ENCODE assay signal across 8 mouse cellular contexts in the genomic region with DNA sequence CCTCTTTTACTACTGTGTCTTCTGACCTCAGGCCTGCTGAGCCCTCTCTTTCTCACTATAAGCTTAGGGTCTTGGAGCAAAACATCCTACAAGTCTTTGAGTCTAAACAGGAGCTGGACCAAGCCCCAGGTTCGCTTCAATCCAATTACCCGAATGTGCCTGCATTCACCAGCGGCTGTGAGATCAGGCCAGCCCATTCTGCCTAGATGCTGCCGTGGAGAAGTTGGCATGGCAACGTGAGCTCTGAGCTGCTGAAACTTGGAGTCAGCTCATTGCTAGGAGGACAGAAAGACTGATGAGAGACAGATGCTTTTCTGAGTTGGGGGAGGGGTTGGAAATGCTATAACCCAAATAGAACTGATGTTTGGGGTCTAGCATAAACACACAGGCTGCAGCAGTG.
DNase-seq lines count a peak whose midpoint lies in the region; ATAC-seq and TF ChIP-seq lines count a peak whose summit lies in the region.
"Had no signal": no experiment of that assay in that cellular context is flagged by ENCODE, and none has a peak within 500 bp of the region (broad histone marks: within the 10 kb centered on the region; RNA-seq: fewer than 3 reads in every experiment).

No protein-coding gene starts in this region.

- 10% methylated on average over 5 of the region's 5 CpGs for WGBS in embryonic facial prominence, embryonic 13.5 days
- 43% methylated on average over 5 of the region's 5 CpGs for WGBS in lung, adult 2 months

- no peak overlapping the region; the same call in 1 of the 2 replicates for H3K9ac ChIP-seq in embryonic facial prominence, embryonic 13.5 days
- H3K9ac ChIP-seq: limb, embryonic 15.5 days had no signal

- H3K27ac ChIP-seq in embryonic facial prominence, embryonic 13.5 days: peak overlapping the region; percentile 75
- H3K27ac ChIP-seq: limb, embryonic 15.5 days had no signal

- DNase-seq in frontal cortex, postnatal 14 days (ENCODE audit: low spot score in 2 of 2): peak; percentile 61 to 63
- peak; percentile 62 to 71 for DNase-seq in left cerebral cortex, postnatal 10 days (ENCODE audit: extremely low spot score in 1 of 2, low spot score in 2 of 2)
- peak; percentile 34 for DNase-seq in retina, embryonic 14.5 days (ENCODE audit: low spot score)
- no peak for DNase-seq in lung, adult 2 months
- no peak for DNase-seq in urinary bladder, postnatal 14 days (ENCODE audit: low spot score)

- no peak for TF ChIP-seq POLR2A in lung, adult 2 months (IDR thresholded peaks at IDR 0.05; ENCODE audit: borderline replicate concordance, extremely low read depth, low read depth, low read length)

- no peaks in the 10 kb centered on the region for H3K27me3 ChIP-seq in embryonic facial prominence, embryonic 13.5 days
- H3K27me3 ChIP-seq: limb, embryonic 15.5 days had no signal

- no peaks in the 10 kb centered on the region for H3K36me3 ChIP-seq in embryonic facial prominence, embryonic 13.5 days
- H3K36me3 ChIP-seq: limb, embryonic 15.5 days had no signal

- intact Hi-C loops in left cerebral cortex, postnatal 10 days (cut with DNase I): loop anchor here (5.0 kb wide), 1 partner anchor 66 kb away; the partner anchor contains the start of gene Smpd3

- TF ChIP-seq CTCF in lung, adult 2 months (IDR thresholded peaks at IDR 0.05; ENCODE audit: insufficient read depth, low read length): no peak

- H3K4me2 ChIP-seq in embryonic facial prominence, embryonic 13.5 days: peak overlapping the region; percentile 14; the same call in 1 of the 2 replicates
- H3K4me2 ChIP-seq: limb, embryonic 15.5 days had no signal

- no peak; the same call in 1 of the 2 replicates for ATAC-seq in embryonic facial prominence, embryonic 13.5 days (ENCODE audit: insufficient number of reproducible peaks, insufficient read depth, low FRiP score, low TSS enrichment, low read depth)
- no peak for ATAC-seq in erythroblast, adult 5-6 weeks (replicated peaks; ENCODE audit: low FRiP score, poor library complexity, severe bottlenecking)

- no peaks in the 10 kb centered on the region for H3K9me3 ChIP-seq in embryonic facial prominence, embryonic 13.5 days
- H3K9me3 ChIP-seq: limb, embryonic 15.5 days had no signal

- peaks cover 39% of the 10 kb centered on the region for H3K4me1 ChIP-seq in embryonic facial prominence, embryonic 13.5 days
- no peaks in the 10 kb centered on the region for H3K4me1 ChIP-seq in lung, adult 2 months (ENCODE audit: control insufficient read depth, insufficient read depth, low read length)

- H3K4me3 ChIP-seq in embryonic facial prominence, embryonic 13.5 days: no peak overlapping the region
- H3K4me3 ChIP-seq in lung, adult 2 months (replicated peaks; ENCODE audit: extremely low read depth, low read depth, low read length): no peak overlapping the region
- H3K4me3 ChIP-seq: limb, embryonic 15.5 days had no signal

Comparison
In these comparisons a context has a peak if more than half of its experiments do, and no peak if none do; other contexts are left out.
1. DNase-seq: peak in frontal cortex, postnatal 14 days (2 of 2), left cerebral cortex, postnatal 10 days (2 of 2) and retina, embryonic 14.5 days (single experiment); none in lung, adult 2 months (single experiment) and urinary bladder, postnatal 14 days (single experiment).